Mouse (Mus musculus) liver, embryonic 14.5 days (tissue): Measurements from ENCODE around the gene AL607142.1.

Experiments
- CTCF ChIP-seq: IDR thresholded peaks from 2 replicates; pipeline ENCODE4 v1.5.1; 2016; ENCODE audit warnings: antibody characterized with exemption, low read depth, control low read depth
- EP300 ChIP-seq: IDR thresholded peaks from 2 replicates; pipeline ENCODE4 v1.6.1; 2016; ENCODE audit warnings: antibody characterized with exemption, low read depth

- TF ChIP-seq EP300, result no peak
- no peak for TF ChIP-seq CTCF
These were observed 24.7 kb downstream of the AL607142.1 start for GRCm38 (mm10) chr4:120089536-120089935.
